Mouse (Mus musculus): ENCODE results near the gene F830045P16Rik. TPM values are rescaled to one million over a fixed set of nuclear protein-coding genes. Genes with fewer than 3 reads are reported as not detected.

The F830045P16Rik gene
- polyA plus RNA-seq (2014; fragmentation: Nextera tagmentation; extraction: Ambion mirVana): 0.10 TPM in 1 of 2 replicates, not detected in the other

DNA sequence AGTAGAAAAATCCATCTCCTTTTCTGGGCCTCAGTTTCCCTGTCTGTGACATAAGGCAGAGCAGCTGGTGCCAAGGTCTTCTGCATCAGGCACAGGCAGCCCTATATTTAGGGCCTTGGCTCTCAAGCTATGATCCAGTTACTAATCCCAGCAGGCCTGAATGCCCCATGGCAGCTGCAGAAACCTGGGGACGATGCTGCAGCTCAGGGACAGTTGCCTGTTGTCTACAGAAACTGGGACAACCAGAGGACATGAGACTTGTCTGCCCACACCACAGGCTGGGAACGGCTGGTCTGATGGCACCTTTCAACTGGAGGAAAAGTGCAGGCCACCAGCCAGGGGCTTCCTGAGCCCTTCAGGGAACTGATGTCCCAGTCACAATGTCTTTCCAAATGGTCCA is at the start of gene F830045P16Rik:
Gene F830045P16Rik, minus strand, starts transcription at position 226 of the 400 bp plus-strand sequence.
- H3K4me1 ChIP-seq (ENCODE audit: control insufficient read depth, insufficient read depth, low read length): peaks cover 15% of the 10 kb centered on the region

DNA sequence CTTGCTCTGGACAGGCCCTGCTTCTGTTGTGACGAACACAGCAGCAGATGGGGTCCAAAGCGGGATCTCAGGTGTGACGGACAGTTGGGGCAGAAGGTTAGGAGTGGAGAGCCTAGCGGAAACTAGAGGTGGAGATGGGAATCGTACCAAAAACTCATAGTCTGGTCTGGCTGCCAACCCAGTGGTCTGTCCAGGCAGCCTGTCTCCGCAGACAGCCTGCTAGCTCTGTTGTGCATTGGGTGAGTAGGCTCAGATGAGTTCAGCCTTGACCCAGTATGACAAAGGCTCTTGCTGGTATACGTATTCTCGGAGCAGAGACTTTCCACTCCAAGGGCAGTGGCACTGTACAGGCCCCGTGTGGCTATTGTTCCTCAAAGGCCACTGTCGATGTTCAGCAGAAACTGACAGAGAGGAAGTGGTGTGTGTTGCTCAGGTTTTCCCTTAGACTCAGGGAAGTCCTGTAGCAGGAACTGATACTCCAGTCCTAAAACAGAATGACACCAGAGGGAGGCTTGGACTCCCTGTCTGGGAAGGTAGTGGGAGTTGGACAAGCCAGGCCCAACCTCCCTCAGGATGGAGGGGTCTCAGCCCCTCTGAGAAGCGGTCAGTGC is 49.6 kb upstream of the F830045P16Rik start:
- DNase-seq (ENCODE audit: low spot score, missing footprints): peak; percentile 47
- no peak overlapping the region for H3K4me3 ChIP-seq (ENCODE audit: low read depth, low read length)
- no peaks in the 10 kb centered on the region for H3K27me3 ChIP-seq (ENCODE audit: control insufficient read depth, insufficient read depth, low read length)
- no peak overlapping the region for H3K27ac ChIP-seq (ENCODE audit: low read depth, low read length)
- 80% methylated on average over 11 of the region's 11 CpGs for WGBS
- no peak overlapping the region for H3K4me2 ChIP-seq
- H3K4me1 ChIP-seq (ENCODE audit: control insufficient read depth, insufficient read depth, low read length): no peaks in the 10 kb centered on the region
- H3K9me3 ChIP-seq (ENCODE audit: control insufficient read depth, low read length): no peaks in the 10 kb centered on the region
- ATAC-seq (ENCODE audit: low FRiP score): no peak
- no peak overlapping the region for H3K9ac ChIP-seq (ENCODE audit: low read length)
- no peaks in the 10 kb centered on the region for H3K36me3 ChIP-seq (ENCODE audit: control insufficient read depth, insufficient read depth, low read length)

More for the DNA sequence above, at the start of gene F830045P16Rik:
- peak within 1 kb of the TSS; percentile 5; the same call in 1 of the 2 replicates for H3K9ac ChIP-seq (ENCODE audit: low read length)
- no peak within 1 kb of the TSS for H3K4me2 ChIP-seq
- ATAC-seq (ENCODE audit: low FRiP score) (no peak), DNase-seq (ENCODE audit: low spot score, missing footprints) (peak; percentile 77)
- H3K4me3 ChIP-seq (ENCODE audit: low read depth, low read length): no peak within 1 kb of the TSS
- no peaks in the 10 kb centered on the region for H3K27me3 ChIP-seq (ENCODE audit: control insufficient read depth, insufficient read depth, low read length)
- H3K27ac ChIP-seq (ENCODE audit: low read depth, low read length): no peak within 1 kb of the TSS
- H3K9me3 ChIP-seq (ENCODE audit: control insufficient read depth, low read length): no peaks in the 10 kb centered on the region
- H3K36me3 ChIP-seq (ENCODE audit: control insufficient read depth, insufficient read depth, low read length): no peaks in the 10 kb centered on the region
- WGBS: 62% methylated on average over 2 of the region's 2 CpGs

DNA sequence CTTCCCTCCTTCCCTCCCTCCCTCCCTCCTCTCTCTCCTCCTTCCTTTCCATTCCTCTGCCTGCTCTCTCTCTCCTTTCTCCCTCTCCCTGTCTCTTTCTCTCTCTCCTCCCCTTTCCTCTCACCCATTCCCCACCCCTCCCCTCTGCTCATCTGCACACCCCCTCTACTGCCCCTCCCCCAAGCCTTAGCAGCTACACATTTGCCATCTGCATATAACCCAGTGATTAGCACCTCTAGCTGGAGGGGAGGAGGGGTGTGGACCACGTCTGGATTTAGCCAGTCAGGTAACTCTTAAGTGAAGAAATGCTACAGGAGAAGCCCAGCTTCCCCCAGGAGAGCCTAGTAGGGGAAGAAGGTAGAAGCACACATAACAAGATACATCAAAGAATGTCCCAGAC is 48.5 kb upstream of the F830045P16Rik start:
- WGBS: 10% methylated on average over 1 of the region's 1 CpGs
- no peak overlapping the region for H3K9ac ChIP-seq (ENCODE audit: low read length)
- no peak overlapping the region for H3K4me2 ChIP-seq
- no peaks in the 10 kb centered on the region for H3K4me1 ChIP-seq (ENCODE audit: control insufficient read depth, insufficient read depth, low read length)
- no peak for ATAC-seq (ENCODE audit: low FRiP score)
- H3K27ac ChIP-seq (ENCODE audit: low read depth, low read length): no peak overlapping the region
- H3K36me3 ChIP-seq (ENCODE audit: control insufficient read depth, insufficient read depth, low read length): no peaks in the 10 kb centered on the region
- no peak overlapping the region for H3K4me3 ChIP-seq (ENCODE audit: low read depth, low read length)
- DNase-seq (ENCODE audit: low spot score, missing footprints): no peak
- H3K27me3 ChIP-seq (ENCODE audit: control insufficient read depth, insufficient read depth, low read length): no peaks in the 10 kb centered on the region
- H3K9me3 ChIP-seq (ENCODE audit: control insufficient read depth, low read length): no peaks in the 10 kb centered on the region

DNA sequence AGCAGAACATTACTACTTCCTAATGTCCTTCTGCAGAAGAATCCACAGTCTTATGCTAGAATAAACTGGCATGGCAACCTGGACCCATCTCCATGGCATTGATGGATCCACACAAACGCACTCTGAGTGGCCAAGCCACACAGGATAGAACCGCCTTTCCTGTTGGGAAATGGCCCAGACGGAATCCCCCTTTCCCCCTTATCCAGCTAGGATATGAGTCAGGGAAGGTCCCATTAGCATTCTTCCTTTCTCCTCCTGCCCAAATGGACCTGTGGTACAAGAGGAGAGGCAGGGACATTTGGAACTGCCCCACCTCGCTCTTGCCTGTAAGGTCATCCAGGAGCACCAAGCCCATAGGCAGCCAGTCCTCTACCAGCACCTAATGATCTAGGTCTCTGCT is 45.9 kb upstream of the F830045P16Rik start:
- Histone ChIP-seq H3K4me1 (ENCODE audit: control insufficient read depth, insufficient read depth, low read length) (no peaks in the 10 kb centered on the region), H3K9me3 (ENCODE audit: control insufficient read depth, low read length) (no peaks in the 10 kb centered on the region), H3K4me3 (ENCODE audit: low read depth, low read length) (no peak overlapping the region), H3K9ac (ENCODE audit: low read length) (no peak overlapping the region), H3K4me2 (no peak overlapping the region), H3K27me3 (ENCODE audit: control insufficient read depth, insufficient read depth, low read length) (no peaks in the 10 kb centered on the region), H3K27ac (ENCODE audit: low read depth, low read length) (no peak overlapping the region), H3K36me3 (ENCODE audit: control insufficient read depth, insufficient read depth, low read length) (no peaks in the 10 kb centered on the region)
- DNase-seq (ENCODE audit: low spot score, missing footprints): no peak
- WGBS: 93% methylated on average over 4 of the region's 4 CpGs
- ATAC-seq (ENCODE audit: low FRiP score): no peak

DNA sequence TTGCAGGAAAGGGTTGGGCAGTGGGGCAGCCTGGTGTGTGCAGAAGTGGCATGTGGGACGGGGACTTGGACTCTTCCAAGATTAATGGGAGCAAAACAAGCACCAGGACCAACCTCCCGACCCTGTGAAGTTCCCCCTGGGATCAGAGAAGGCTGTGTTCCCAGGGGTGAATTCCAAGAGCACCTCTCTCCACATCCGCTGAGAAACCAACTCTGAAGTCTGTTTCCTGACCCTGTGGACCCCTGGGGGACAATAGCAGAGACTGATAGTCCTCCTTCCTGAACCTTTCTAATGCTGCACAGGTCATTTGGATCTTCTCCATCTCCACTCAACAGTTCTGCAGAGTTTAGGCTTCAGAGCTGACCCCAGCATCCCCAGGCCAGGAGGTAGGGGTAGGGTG is 45.4 kb upstream of the F830045P16Rik start:
- Histone ChIP-seq H3K4me2 (no peak overlapping the region), H3K27ac (ENCODE audit: low read depth, low read length) (no peak overlapping the region), H3K9ac (ENCODE audit: low read length) (no peak overlapping the region), H3K9me3 (ENCODE audit: control insufficient read depth, low read length) (no peaks in the 10 kb centered on the region), H3K4me3 (ENCODE audit: low read depth, low read length) (no peak overlapping the region), H3K27me3 (ENCODE audit: control insufficient read depth, insufficient read depth, low read length) (no peaks in the 10 kb centered on the region), H3K4me1 (ENCODE audit: control insufficient read depth, insufficient read depth, low read length) (no peaks in the 10 kb centered on the region), H3K36me3 (ENCODE audit: control insufficient read depth, insufficient read depth, low read length) (no peaks in the 10 kb centered on the region)
- no peak for DNase-seq (ENCODE audit: low spot score, missing footprints)
- WGBS: 70% methylated on average over 3 of the region's 3 CpGs
- no peak for ATAC-seq (ENCODE audit: low FRiP score)

DNA sequence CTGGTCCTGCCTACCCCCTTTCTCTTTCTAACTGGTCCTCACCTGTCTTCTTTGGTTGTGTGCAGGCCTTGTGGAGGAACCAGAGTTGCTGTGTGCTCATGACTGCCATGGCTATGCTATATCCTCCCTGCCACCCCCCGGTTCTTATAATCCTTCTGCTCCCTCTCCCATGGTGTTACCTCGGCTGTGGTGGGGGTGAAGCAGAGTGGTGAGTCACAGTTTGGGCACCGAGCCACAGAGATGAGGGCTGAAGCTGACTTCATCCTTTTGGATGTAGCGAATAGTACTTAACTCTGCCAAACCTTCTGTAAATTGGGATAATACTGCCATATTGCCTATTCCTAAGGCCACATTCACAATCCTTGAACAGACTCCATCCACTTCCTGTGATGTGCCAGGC is 44.3 kb upstream of the F830045P16Rik start:
- Histone ChIP-seq H3K9me3 (ENCODE audit: control insufficient read depth, low read length) (no peaks in the 10 kb centered on the region), H3K27me3 (ENCODE audit: control insufficient read depth, insufficient read depth, low read length) (no peaks in the 10 kb centered on the region), H3K4me3 (ENCODE audit: low read depth, low read length) (no peak overlapping the region), H3K9ac (ENCODE audit: low read length) (no peak overlapping the region), H3K36me3 (ENCODE audit: control insufficient read depth, insufficient read depth, low read length) (no peaks in the 10 kb centered on the region), H3K4me1 (ENCODE audit: control insufficient read depth, insufficient read depth, low read length) (no peaks in the 10 kb centered on the region), H3K27ac (ENCODE audit: low read depth, low read length) (no peak overlapping the region), H3K4me2 (no peak overlapping the region)
- ATAC-seq (ENCODE audit: low FRiP score) (no peak), DNase-seq (ENCODE audit: low spot score, missing footprints) (no peak)
- WGBS: 87% methylated on average over 4 of the region's 4 CpGs

DNA sequence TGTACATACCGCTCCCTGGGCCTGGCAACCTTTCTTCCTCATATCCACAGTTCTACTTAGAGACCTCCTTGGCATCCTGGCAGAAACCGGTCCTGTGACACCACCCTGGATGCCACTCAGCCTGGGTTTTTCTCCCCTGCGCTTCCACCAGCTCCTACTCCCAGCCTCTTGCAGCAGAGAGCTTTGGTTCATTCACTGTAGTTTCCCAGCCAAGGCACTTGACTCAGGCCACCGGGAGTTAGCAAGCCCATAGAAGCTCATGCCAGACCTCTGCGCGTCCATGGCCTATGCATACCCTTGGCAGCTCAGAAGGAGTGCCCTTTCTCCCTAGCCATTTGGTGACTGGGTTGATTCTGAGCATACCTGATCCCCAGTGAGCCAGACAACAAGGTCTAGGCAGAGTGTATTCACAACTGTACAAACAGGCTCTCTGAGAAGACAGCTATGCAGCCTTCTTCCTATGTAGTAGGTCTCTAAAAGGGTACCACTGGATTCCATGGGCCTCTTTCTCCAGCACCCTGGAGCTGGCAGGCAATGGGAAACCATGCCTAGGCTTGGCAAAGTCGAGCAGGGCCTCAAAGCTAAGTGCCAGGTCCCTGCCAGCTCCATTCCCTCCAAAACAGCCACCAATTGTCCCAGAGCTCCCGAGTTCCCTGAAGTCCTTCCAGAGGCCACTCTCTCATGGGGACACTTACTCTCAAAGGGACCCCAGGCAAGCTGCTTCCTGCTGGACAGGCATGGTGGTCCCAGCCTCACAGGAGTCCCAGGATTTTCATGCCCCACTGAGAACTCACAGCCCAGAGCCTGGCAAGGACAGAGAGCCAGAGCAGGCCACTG is 40.4 kb upstream of the F830045P16Rik start:
- H3K27ac ChIP-seq (ENCODE audit: low read depth, low read length): no peak overlapping the region
- DNase-seq (ENCODE audit: low spot score, missing footprints) (peak; percentile 73), ATAC-seq (ENCODE audit: low FRiP score) (no peak)
- no peak overlapping the region for H3K4me2 ChIP-seq
- H3K9me3 ChIP-seq (ENCODE audit: control insufficient read depth, low read length): no peaks in the 10 kb centered on the region
- no peak overlapping the region for H3K4me3 ChIP-seq (ENCODE audit: low read depth, low read length)
- no peaks in the 10 kb centered on the region for H3K36me3 ChIP-seq (ENCODE audit: control insufficient read depth, insufficient read depth, low read length)
- H3K27me3 ChIP-seq (ENCODE audit: control insufficient read depth, insufficient read depth, low read length): peaks cover 2% of the 10 kb centered on the region; the same call in 1 of the 2 replicates
- H3K4me1 ChIP-seq (ENCODE audit: control insufficient read depth, insufficient read depth, low read length): peaks cover 15% of the 10 kb centered on the region
- H3K9ac ChIP-seq (ENCODE audit: low read length): no peak overlapping the region
- 88% methylated on average over 8 of the region's 8 CpGs for WGBS

DNA sequence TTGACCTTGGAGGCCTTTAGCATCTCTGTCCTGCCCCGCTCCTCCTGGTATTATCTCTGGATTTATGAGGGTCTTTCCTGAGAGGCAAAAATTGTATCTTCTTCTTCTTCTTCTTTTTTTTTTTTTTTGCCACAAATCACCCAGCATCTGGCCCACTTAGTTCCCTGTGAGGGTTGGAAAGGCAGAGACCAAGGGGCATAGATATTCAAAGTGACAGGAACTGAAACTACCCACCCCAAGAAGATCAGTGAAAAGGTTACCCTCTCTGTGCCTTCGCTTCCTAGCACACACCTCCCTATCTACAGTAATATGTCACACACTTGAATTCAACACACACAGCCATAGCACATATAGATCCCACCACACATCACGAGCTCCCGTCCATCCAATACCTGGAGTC is 38.7 kb upstream of the F830045P16Rik start:
- Histone ChIP-seq H3K4me1 (ENCODE audit: control insufficient read depth, insufficient read depth, low read length) (peaks cover 15% of the 10 kb centered on the region), H3K27ac (ENCODE audit: low read depth, low read length) (no peak overlapping the region), H3K36me3 (ENCODE audit: control insufficient read depth, insufficient read depth, low read length) (no peaks in the 10 kb centered on the region), H3K4me3 (ENCODE audit: low read depth, low read length) (no peak overlapping the region), H3K4me2 (no peak overlapping the region), H3K27me3 (ENCODE audit: control insufficient read depth, insufficient read depth, low read length) (peaks cover 2% of the 10 kb centered on the region; the same call in 1 of the 2 replicates), H3K9me3 (ENCODE audit: control insufficient read depth, low read length) (no peaks in the 10 kb centered on the region), H3K9ac (ENCODE audit: low read length) (no peak overlapping the region)
- no peak for ATAC-seq (ENCODE audit: low FRiP score)
- WGBS: 90% methylated on average over 4 of the region's 4 CpGs
- DNase-seq (ENCODE audit: low spot score, missing footprints): peak; percentile 59

DNA sequence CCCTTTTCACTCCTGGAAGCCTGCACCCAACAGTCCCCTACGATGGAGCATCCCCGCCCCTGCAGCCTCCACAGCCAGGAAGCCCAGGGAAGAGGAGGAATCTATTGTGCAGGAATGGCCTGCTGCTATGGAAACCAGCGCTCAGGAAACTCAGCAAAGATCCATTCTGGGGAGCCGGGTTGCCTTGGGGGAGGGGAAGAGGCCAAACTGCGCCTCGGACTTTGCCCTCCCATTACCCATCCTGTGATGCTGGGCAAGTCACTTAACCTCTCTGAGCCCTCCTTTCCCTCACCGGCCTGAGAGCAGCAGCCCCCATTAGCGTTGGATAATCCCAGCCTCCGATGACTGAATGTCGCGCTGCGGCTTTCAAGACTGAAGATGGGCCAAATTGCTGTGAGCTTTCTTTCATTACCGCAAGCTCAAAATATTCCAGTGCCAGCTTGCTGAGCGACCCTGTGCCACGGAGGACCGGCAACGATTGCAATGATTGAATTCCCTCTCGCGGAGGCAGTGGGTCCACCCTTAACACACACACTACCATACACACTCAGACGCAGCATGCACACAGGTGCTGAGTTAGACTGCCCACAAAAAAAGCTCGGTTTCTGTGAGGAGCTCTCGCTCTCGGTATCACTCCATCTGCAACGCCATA is 38.1 kb upstream of the F830045P16Rik start:
- no peak overlapping the region for H3K27ac ChIP-seq (ENCODE audit: low read depth, low read length)
- 6% methylated on average over 24 of the region's 24 CpGs for WGBS
- peak overlapping the region; percentile 26 for H3K4me3 ChIP-seq (ENCODE audit: low read depth, low read length)
- peaks cover 2% of the 10 kb centered on the region; the same call in 1 of the 2 replicates for H3K27me3 ChIP-seq (ENCODE audit: control insufficient read depth, insufficient read depth, low read length)
- DNase-seq (ENCODE audit: low spot score, missing footprints) (peak; percentile 93), ATAC-seq (ENCODE audit: low FRiP score) (peak; percentile 90)
- H3K36me3 ChIP-seq (ENCODE audit: control insufficient read depth, insufficient read depth, low read length): no peaks in the 10 kb centered on the region
- peaks cover 15% of the 10 kb centered on the region for H3K4me1 ChIP-seq (ENCODE audit: control insufficient read depth, insufficient read depth, low read length)
- H3K9me3 ChIP-seq (ENCODE audit: control insufficient read depth, low read length): no peaks in the 10 kb centered on the region
- H3K4me2 ChIP-seq: peak overlapping the region; percentile 58
- peak overlapping the region; percentile 43 for H3K9ac ChIP-seq (ENCODE audit: low read length)
